Mouse (Mus musculus) ES-E14 (cell line): ENCODE measurements around the gene Ly86. TPM values are rescaled to one million over a fixed set of nuclear protein-coding genes. Genes with fewer than 3 reads are reported as not detected.

ENCODE experiments used
- DNase-seq: peaks from one replicate; pipeline ENCODE4 v3.0.0-alpha.2; 2013; ENCODE audit warnings: low read depth, low spot score
- H3K27ac ChIP-seq: 2 replicates; pipeline ENCODE4 v1.5.1; 2012; ENCODE audit warnings: low read depth, mild to moderate bottlenecking, low read length, moderate library complexity, mixed read lengths; ENCODE audit not compliant: poor library complexity, insufficient read depth, severe bottlenecking
- H3K36me3 ChIP-seq: 2 replicates; pipeline ENCODE4 v1.6.1; 2012; ENCODE audit warnings: mild to moderate bottlenecking, low read length, moderate library complexity, mixed read lengths; ENCODE audit not compliant: control insufficient read depth, poor library complexity, insufficient read depth, severe bottlenecking
- H3K4me1 ChIP-seq, 2 experiments: fragments of 150-350 bp in 1 of 2; sonication (generic) in 1 of 2; 2 replicates each; pipeline ENCODE4 v1.6.1; 2012; ENCODE audit warnings: low read length in 2 of 2, mild to moderate bottlenecking in 1 of 2, mixed read lengths in 1 of 2; ENCODE audit not compliant: control insufficient read depth in 2 of 2, insufficient read depth in 2 of 2, poor library complexity in 1 of 2
- H3K4me3 ChIP-seq, 2 experiments: fragments of 150-350 bp in 1 of 2; sonication (generic) in 1 of 2; 2 replicates each; pipeline ENCODE4 v1.5.1; 2012; ENCODE audit warnings: low read length in 2 of 2, low read depth in 1 of 2, mild to moderate bottlenecking in 1 of 2, mixed read lengths in 1 of 2; ENCODE audit not compliant: insufficient read depth in 1 of 2, poor library complexity in 1 of 2, severe bottlenecking in 1 of 2
- H3K9ac ChIP-seq: 2 replicates; pipeline ENCODE4 v1.6.1; 2012; ENCODE audit warnings: low read depth, mild to moderate bottlenecking, low read length, mixed read lengths; ENCODE audit not compliant: poor library complexity, insufficient read depth, severe bottlenecking
- H3K9me3 ChIP-seq: fragments of 150-350 bp; sonication (generic); 2 replicates; pipeline ENCODE4 v1.6.1; 2012; ENCODE audit warnings: low read depth, mild to moderate bottlenecking, low read length; ENCODE audit not compliant: control insufficient read depth, insufficient read depth
- CHD2 ChIP-seq: IDR thresholded peaks from 2 replicates; pipeline ENCODE4 v1.6.1; 2014; ENCODE audit warnings: mild to moderate bottlenecking, low read depth, low read length, inconsistent platforms
- HCFC1 ChIP-seq: IDR thresholded peaks from 2 replicates; pipeline ENCODE4 v1.6.1; 2012; ENCODE audit warnings: low read length, inconsistent platforms, borderline replicate concordance; ENCODE audit not compliant: insufficient read depth
- MAFK ChIP-seq: IDR thresholded peaks from 2 replicates; pipeline ENCODE4 v1.6.1; 2014; ENCODE audit warnings: mild to moderate bottlenecking, low read depth, low read length, inconsistent platforms; ENCODE audit not compliant: insufficient read depth
- ZC3H11A ChIP-seq: IDR thresholded peaks from 2 replicates; pipeline ENCODE4 v1.6.1; 2012; ENCODE audit warnings: low read depth, mild to moderate bottlenecking, inconsistent platforms, low read length, borderline replicate concordance
- ZNF384 ChIP-seq: IDR thresholded peaks from 2 replicates; pipeline ENCODE4 v1.6.1; 2012; ENCODE audit warnings: low read depth, low read length, inconsistent platforms
- in situ Hi-C, 2 experiments: fragments of 600-800 bp; cut with MboI; formaldehyde crosslinking; loops; one replicate each; pipeline ENCODE4 v1.15.1; 2025; ENCODE audit warnings: low sequenced_read_pairs in 2 of 2, inconsistent platforms in 1 of 2; ENCODE audit not compliant: unreplicated experiment in 2 of 2
- total RNA-seq: library from RNA; depleted of rRNA; stranded (reverse); fragments of 300-350 nt; gene quantifications from 2 replicates; pipeline ENCODE4 v1.2.3, GENCODE M21; 2012

The Ly86 gene
- total RNA-seq, 1 experiment, result 0.94 TPM

GRCm38 (mm10) chr13:37361249-37361648 lies 16.2 kb downstream of the Ly86 start:
- Histone ChIP-seq H3K27ac (no peak overlapping the region), H3K4me1 (no peaks in the 10 kb centered on the region), H3K4me3 (no peak overlapping the region), H3K36me3 (no peaks in the 10 kb centered on the region), H3K9ac (no peak overlapping the region), H3K9me3 (no peaks in the 10 kb centered on the region)
- DNase-seq, result no peak
- in situ Hi-C loops, result no loop called here
- TF ChIP-seq ZNF384 (no peak), ZC3H11A (no peak), MAFK (no peak), HCFC1 (no peak), CHD2 (no peak)

GRCm38 (mm10) chr13:37364351-37364750 lies 19.3 kb downstream of the Ly86 start:
- H3K9ac ChIP-seq, result no peak overlapping the region

GRCm38 (mm10) chr13:37376411-37376810 lies 31.4 kb downstream of the Ly86 start:
- DNase-seq, result no peak
- no peak overlapping the region for H3K4me3 ChIP-seq
- TF ChIP-seq CHD2 (no peak), ZC3H11A (no peak), HCFC1 (no peak), ZNF384 (no peak), MAFK (no peak)
- H3K27ac ChIP-seq, result no peak overlapping the region
- no peaks in the 10 kb centered on the region for H3K9me3 ChIP-seq
- no peak overlapping the region for H3K9ac ChIP-seq
- H3K36me3 ChIP-seq, result no peaks in the 10 kb centered on the region
- no peaks in the 10 kb centered on the region for H3K4me1 ChIP-seq
- in situ Hi-C loops, result no loop called here

More at GRCm38 (mm10) chr13:37364351-37364750, 19.3 kb downstream of the Ly86 start:
- H3K27ac ChIP-seq, result no peak overlapping the region
- no peak for DNase-seq
- in situ Hi-C loops, result no loop called here
- no peaks in the 10 kb centered on the region for H3K4me1 ChIP-seq
- no peaks in the 10 kb centered on the region for H3K9me3 ChIP-seq
- no peaks in the 10 kb centered on the region for H3K36me3 ChIP-seq
- TF ChIP-seq MAFK, result no peak
- TF ChIP-seq HCFC1, result no peak
- TF ChIP-seq ZC3H11A, result no peak
- TF ChIP-seq CHD2, result no peak
- no peak for TF ChIP-seq ZNF384
- H3K4me3 ChIP-seq, result no peak overlapping the region

DNA sequence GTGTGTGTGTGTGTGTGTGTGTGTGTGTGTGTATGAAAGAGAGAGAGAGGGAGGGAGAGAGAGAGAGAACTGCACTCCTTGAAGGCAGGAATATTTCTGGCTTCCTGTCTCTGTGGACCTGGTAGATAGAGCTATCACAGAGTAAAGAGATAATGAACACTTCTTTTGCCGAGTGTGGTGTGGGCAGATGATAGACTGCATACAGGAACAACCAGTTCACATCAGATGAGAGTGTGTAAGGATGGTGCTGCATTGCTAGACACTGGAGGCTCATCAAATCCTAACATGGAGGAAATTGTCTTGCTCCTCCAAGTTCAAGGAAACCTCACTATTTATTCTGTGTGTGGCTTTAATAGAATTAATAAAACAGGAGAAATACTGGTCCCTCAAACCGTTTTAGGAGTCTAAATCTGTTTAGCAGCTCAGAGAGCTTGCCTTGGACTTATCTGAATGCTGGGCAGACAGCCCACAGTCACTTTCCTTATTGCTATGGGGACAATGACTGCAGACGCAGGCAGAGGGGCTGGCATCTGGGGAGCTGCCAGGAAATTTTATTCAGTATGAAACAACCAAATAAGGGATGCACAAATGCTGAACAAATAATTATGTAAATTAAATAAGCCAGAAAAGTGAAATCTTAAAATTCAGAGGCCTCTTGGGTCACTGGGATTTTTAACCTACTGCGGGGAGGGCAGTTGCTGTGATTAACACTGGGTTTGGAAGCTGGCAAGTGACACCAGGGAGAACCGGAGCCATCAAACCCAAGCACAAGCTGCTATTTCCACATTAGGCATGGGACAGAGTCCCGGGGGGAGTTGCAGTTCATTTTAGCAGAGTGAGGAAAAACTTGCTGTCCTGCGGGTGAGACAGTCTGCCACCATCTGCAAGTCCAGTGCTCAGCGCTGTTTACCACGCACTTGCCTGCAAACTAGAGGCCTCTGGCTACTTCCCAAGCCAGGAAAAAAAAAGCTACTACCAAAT lies 43.5 kb downstream of the Ly86 start:
- TF ChIP-seq ZC3H11A (no peak), ZNF384 (no peak), MAFK (no peak), CHD2 (no peak), HCFC1 (no peak)
- no peak overlapping the region for H3K4me3 ChIP-seq
- H3K9ac ChIP-seq, result no peak overlapping the region
- no peaks in the 10 kb centered on the region for H3K36me3 ChIP-seq
- in situ Hi-C loops, result no loop called here
- H3K9me3 ChIP-seq, result no peaks in the 10 kb centered on the region
- no peaks in the 10 kb centered on the region for H3K4me1 ChIP-seq
- DNase-seq, result no peak
- no peak overlapping the region for H3K27ac ChIP-seq
